Mouse (Mus musculus) heart, embryonic 11.5 days (tissue): Measurements from ENCODE around the gene Mcm3ap. TPM values are rescaled to one million over a fixed set of nuclear protein-coding genes. Genes with fewer than 3 reads are reported as not detected.

Experiments used
- ATAC-seq: fragments of 200-750 bp; cut with Nextera tagmentation; replicated peaks from 2 replicates; pipeline ENCODE4 v1.8.0; 2017; ENCODE audit warnings: moderate library complexity; ENCODE audit not compliant: insufficient number of reproducible peaks, low FRiP score, low TSS enrichment
- H3K27ac ChIP-seq: fragments of 300-500 bp; sonication (generic); 2 replicates; pipeline ENCODE4 v1.5.1; 2014; ENCODE audit warnings: mild to moderate bottlenecking, low read depth, low read length
- H3K27me3 ChIP-seq: fragments of 300-500 bp; sonication (generic); 2 replicates; pipeline ENCODE4 v1.6.1; 2014; ENCODE audit warnings: mild to moderate bottlenecking, low read length, mixed read lengths; ENCODE audit not compliant: control insufficient read depth, insufficient read depth
- H3K36me3 ChIP-seq: fragments of 300-500 bp; sonication (generic); 2 replicates; pipeline ENCODE4 v1.6.1; 2014; ENCODE audit warnings: mild to moderate bottlenecking, low read length, moderate library complexity, mixed read lengths; ENCODE audit not compliant: control insufficient read depth, insufficient read depth
- H3K4me1 ChIP-seq: fragments of 300-500 bp; sonication (generic); 2 replicates; pipeline ENCODE4 v1.6.1; 2014; ENCODE audit warnings: low read length; ENCODE audit not compliant: control insufficient read depth, insufficient read depth
- H3K4me2 ChIP-seq: fragments of 300-500 bp; sonication (generic); 2 replicates; pipeline ENCODE4 v1.6.1; 2014; ENCODE audit warnings: mild to moderate bottlenecking, moderate library complexity
- H3K4me3 ChIP-seq: fragments of 300-500 bp; sonication (generic); 2 replicates; pipeline ENCODE4 v1.5.1; 2014; ENCODE audit warnings: low read depth, low read length
- H3K9ac ChIP-seq: fragments of 300-500 bp; sonication (generic); 2 replicates; pipeline ENCODE4 v1.6.1; 2014; ENCODE audit warnings: mild to moderate bottlenecking, low read depth, low read length, moderate library complexity
- H3K9me3 ChIP-seq: fragments of 300-500 bp; sonication (generic); replicated peaks from 2 replicates; pipeline ENCODE4 v1.6.1; 2016; ENCODE audit warnings: low read length; ENCODE audit not compliant: control insufficient read depth
- WGBS: fragments of 180-500 bp; shearing (Covaris S2); extraction: QIAGEN DNeasy Blood & Tissue Kit; methylation state at CpG from one replicate; pipeline ENCODE4 v1.1.7; 2014; ENCODE audit not compliant: insufficient replicate concordance; 5-methylcytosine and 5-hydroxymethylcytosine counted together
- polyA plus RNA-seq: library from polyadenylated mRNA; unstranded; fragments of >200 nt; fragmentation: Nextera tagmentation; extraction: Ambion mirVana; gene quantifications from 2 replicates; pipeline ENCODE4 v1.2.1, GENCODE M21; 2014

Mcm3ap gene
- polyA plus RNA-seq, 1 experiment from 2014 or later: 34.2 TPM

GRCm38 (mm10) chr10:76512965-76513583 lies 44.3 kb downstream of the Mcm3ap start:
- peaks cover 25% of the 10 kb centered on the region for H3K36me3 ChIP-seq
- 34% methylated on average over 5 of the region's 5 CpGs for WGBS

DNA sequence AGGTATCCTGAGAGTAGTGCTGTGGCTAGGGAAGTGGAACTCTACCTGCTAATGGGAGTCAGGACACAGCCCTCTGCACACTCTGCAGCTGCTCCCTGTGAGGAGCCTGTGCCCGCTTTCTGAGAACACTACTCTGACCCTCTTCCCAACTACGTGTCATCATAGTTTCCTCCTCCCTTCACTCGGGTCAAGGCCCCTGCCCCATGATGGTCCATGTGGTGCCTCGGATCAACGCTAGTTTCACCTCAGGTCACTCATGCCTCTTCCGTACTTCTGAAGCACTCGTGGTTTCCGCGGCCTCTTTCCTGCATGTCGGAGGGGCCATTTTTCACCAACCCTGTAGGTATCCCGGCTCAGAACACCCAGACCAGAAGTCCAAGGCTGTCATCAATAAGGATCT lies 62.2 kb downstream of the Mcm3ap start:
- H3K4me2 ChIP-seq: peak overlapping the region; percentile 72
- no peaks in the 10 kb centered on the region for H3K27me3 ChIP-seq
- H3K4me1 ChIP-seq: peaks cover 8% of the 10 kb centered on the region; the same call in 1 of the 2 replicates
- no peak overlapping the region for H3K27ac ChIP-seq
- H3K36me3 ChIP-seq: peaks cover 8% of the 10 kb centered on the region
- H3K4me3 ChIP-seq: peak overlapping the region; percentile 59
- ATAC-seq: peak; percentile 12; the same call in 1 of the 2 replicates
- 3% methylated on average over 11 of the region's 11 CpGs for WGBS
- peak overlapping the region; percentile 48; the same call in 1 of the 2 replicates for H3K9ac ChIP-seq
- no peaks in the 10 kb centered on the region for H3K9me3 ChIP-seq

More at GRCm38 (mm10) chr10:76512965-76513583, 44.3 kb downstream of the Mcm3ap start:
- H3K27ac ChIP-seq: no peak overlapping the region
- no peaks in the 10 kb centered on the region for H3K27me3 ChIP-seq
- H3K4me2 ChIP-seq: no peak overlapping the region
- peak; percentile 73 for ATAC-seq
- no peaks in the 10 kb centered on the region for H3K9me3 ChIP-seq
- no peak overlapping the region for H3K9ac ChIP-seq
- no peaks in the 10 kb centered on the region for H3K4me1 ChIP-seq
- no peak overlapping the region for H3K4me3 ChIP-seq

DNA sequence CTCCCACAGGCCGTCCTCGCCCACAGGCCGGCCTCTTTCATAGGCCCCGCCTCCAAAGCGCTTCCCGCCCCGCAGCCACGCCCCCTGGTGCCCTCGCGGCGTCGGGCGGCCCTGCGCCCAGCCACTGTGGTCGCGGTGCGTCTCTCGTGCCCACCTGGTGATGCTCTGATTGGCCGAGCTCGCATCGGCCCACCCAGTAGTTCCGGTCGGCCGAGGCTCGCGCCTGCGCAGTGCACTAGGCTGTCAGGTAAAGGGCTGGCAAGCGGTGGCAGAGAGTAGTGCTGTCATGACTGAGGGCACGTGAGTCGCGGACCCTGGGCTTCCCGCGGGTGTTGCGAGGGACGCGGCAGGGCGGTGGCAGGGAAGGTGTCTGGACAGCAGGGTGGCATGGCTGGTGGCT lies 62.6 kb downstream of the Mcm3ap start, which contains the start of gene Lss:
Gene Lss (plus strand): TSS at position 214 of the 400 bp plus-strand sequence.
- peak within 1 kb of the TSS; percentile 3 for H3K27ac ChIP-seq
- H3K4me2 ChIP-seq: peak within 1 kb of the TSS; percentile 72
- ATAC-seq: peak; percentile 99
- H3K36me3 ChIP-seq: peaks cover 8% of the 10 kb centered on the region
- no peaks in the 10 kb centered on the region for H3K9me3 ChIP-seq
- peaks cover 8% of the 10 kb centered on the region; the same call in 1 of the 2 replicates for H3K4me1 ChIP-seq
- peak within 1 kb of the TSS; percentile 70 for H3K9ac ChIP-seq
- H3K27me3 ChIP-seq: no peaks in the 10 kb centered on the region
- WGBS: 0% methylated on average over 37 of the region's 37 CpGs
- H3K4me3 ChIP-seq: peak within 1 kb of the TSS; percentile 59

DNA sequence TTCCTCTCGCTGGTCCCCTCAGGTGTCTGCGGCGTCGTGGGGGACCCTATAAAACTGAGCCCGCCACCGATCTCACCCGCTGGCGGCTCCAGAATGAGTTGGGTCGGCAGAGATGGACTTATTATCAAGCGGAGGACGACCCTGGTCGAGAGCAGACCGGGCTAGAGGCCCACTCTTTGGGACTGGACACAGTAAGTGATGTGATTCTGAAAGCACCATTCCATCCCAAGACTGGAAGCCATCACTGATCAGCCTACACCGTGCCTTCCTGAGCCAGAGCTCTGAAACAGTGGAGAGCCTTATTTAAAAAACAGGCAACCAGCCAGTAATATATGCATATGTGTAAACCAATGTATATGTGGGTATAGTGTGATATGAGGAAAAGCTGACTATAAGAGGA lies 63.1 kb downstream of the Mcm3ap start:
- Histone ChIP-seq H3K27ac (peak overlapping the region; percentile 3), H3K4me2 (peak overlapping the region; percentile 72), H3K9ac (peak overlapping the region; percentile 70), H3K36me3 (peaks cover 8% of the 10 kb centered on the region), H3K9me3 (no peaks in the 10 kb centered on the region), H3K27me3 (no peaks in the 10 kb centered on the region), H3K4me3 (peak overlapping the region; percentile 59), H3K4me1 (peaks cover 8% of the 10 kb centered on the region; the same call in 1 of the 2 replicates)
- under 1% methylated on average over 14 of the region's 14 CpGs for WGBS
- ATAC-seq: no peak; the same call in 1 of the 2 replicates

DNA sequence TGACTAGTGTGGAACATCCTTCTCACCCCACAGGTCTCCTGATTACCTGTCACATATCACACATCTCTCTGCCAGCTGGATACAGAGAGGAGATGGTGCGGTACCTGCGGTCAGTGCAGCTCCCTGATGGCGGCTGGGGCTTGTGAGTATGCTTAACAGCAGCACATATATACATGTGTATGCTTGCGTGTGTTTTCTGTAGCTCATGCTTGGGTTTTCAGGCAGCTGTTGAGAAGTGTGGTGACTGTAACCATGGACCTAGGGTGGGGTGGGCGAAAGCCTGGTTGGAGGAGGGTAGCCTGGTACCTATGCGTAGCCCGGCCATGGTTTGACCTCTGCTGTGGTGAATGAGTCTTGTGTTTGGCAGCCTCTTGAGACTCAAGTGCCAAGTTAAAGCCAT lies 66.8 kb downstream of the Mcm3ap start:
- Histone ChIP-seq H3K4me1 (peaks cover 7% of the 10 kb centered on the region; the same call in 1 of the 2 replicates), H3K4me2 (no peak overlapping the region), H3K4me3 (no peak overlapping the region), H3K27me3 (no peaks in the 10 kb centered on the region), H3K9ac (no peak overlapping the region), H3K9me3 (no peaks in the 10 kb centered on the region), H3K27ac (no peak overlapping the region), H3K36me3 (peaks cover 19% of the 10 kb centered on the region)
- no peak for ATAC-seq
- WGBS: 96% methylated on average over 7 of the region's 7 CpGs

GRCm38 (mm10) chr10:76537619-76538018 lies 68.9 kb downstream of the Mcm3ap start:
- Histone ChIP-seq H3K27me3 (no peaks in the 10 kb centered on the region), H3K4me2 (no peak overlapping the region), H3K4me1 (no peaks in the 10 kb centered on the region), H3K36me3 (peaks cover 27% of the 10 kb centered on the region), H3K9ac (no peak overlapping the region), H3K9me3 (no peaks in the 10 kb centered on the region), H3K27ac (no peak overlapping the region), H3K4me3 (no peak overlapping the region)
- WGBS: 80% methylated on average over 9 of the region's 9 CpGs
- no peak for ATAC-seq

GRCm38 (mm10) chr10:76541336-76542085 lies 72.8 kb downstream of the Mcm3ap start:
- no peak overlapping the region for H3K4me2 ChIP-seq
- 89% methylated on average over 11 of the region's 11 CpGs for WGBS
- no peak overlapping the region for H3K27ac ChIP-seq
- H3K9ac ChIP-seq: no peak overlapping the region
- ATAC-seq: no peak
- H3K27me3 ChIP-seq: no peaks in the 10 kb centered on the region
- H3K9me3 ChIP-seq: no peaks in the 10 kb centered on the region
- no peaks in the 10 kb centered on the region for H3K4me1 ChIP-seq
- H3K36me3 ChIP-seq: peaks cover 27% of the 10 kb centered on the region
- no peak overlapping the region for H3K4me3 ChIP-seq

DNA sequence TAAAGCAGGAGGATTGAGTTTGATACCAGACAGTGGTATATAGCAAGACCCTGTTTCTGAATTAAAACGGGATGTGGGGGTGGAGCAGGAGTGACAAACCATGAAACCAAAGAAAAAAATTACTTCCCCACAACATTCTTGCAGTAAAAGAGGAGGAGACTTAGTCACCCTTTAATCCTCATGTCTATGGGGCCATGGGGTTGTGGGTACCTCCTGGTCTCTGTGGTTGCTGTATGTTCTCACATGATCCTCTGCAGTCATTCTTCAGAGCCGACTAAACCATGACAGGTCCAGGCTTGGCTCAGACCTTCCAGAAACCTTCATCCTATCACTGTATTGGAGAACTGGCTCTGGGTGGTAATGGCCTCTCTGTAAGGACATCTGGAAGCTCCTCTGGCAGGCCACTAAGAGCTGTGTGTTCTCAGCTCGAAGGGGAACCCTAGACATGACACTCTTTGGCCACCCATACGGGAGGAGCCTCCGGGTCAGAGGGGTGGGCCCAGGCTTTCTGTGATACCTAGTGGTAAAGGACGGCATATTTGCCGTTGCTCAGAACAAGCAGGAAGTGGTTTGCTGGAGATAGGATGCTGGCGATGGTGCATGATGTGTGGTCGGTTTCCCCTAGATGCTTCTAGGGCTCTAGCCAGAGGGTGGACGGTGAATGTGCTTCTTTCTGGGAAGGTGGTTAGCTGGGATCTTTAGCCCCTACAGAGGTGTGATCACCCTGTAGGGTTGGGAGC lies 74.1 kb downstream of the Mcm3ap start:
- peaks cover 34% of the 10 kb centered on the region for H3K36me3 ChIP-seq
- H3K4me1 ChIP-seq: no peaks in the 10 kb centered on the region
- H3K27ac ChIP-seq: no peak overlapping the region
- H3K9ac ChIP-seq: no peak overlapping the region
- H3K4me2 ChIP-seq: no peak overlapping the region
- no peak overlapping the region for H3K4me3 ChIP-seq
- ATAC-seq: no peak
- H3K9me3 ChIP-seq: no peaks in the 10 kb centered on the region
- WGBS: 77% methylated on average over 10 of the region's 10 CpGs
- H3K27me3 ChIP-seq: no peaks in the 10 kb centered on the region
